Mouse (Mus musculus): ENCODE measurements around the gene Gba.

DNA sequence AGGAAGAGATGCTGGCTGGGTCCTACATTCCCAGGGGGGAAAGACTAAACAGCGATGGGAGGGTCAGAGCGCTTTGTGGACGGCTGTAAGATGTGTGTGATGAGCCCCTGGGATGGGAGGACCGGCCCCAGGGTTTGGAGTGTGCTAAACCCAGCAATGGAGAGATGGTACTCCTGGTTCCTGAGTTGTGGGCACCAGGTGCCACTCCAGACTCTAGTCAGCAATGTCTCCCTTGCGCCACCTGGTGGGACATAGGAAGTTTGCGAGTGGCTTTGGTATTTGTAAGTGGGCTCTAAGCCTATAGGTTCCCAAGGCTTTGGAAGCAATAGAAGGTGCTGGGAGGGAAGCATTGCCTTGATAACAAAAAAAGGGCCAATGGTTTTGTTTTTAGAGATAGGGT is 13.1 kb downstream of the Gba start:
- no peak for TF ChIP-seq GATA1 (IDR thresholded peaks at IDR 0.05; ENCODE audit: borderline replicate concordance, low read length)
- TF ChIP-seq FLI1 (IDR thresholded peaks at IDR 0.05; ENCODE audit: low read length): no peak
